Mouse (Mus musculus) thymus, postnatal 25 days (tissue): ENCODE measurements around the gene Trim17.

Source experiments
- DNase-seq: peaks from one replicate; pipeline ENCODE4 v3.0.0; 2022

The Trim17 gene

DNA sequence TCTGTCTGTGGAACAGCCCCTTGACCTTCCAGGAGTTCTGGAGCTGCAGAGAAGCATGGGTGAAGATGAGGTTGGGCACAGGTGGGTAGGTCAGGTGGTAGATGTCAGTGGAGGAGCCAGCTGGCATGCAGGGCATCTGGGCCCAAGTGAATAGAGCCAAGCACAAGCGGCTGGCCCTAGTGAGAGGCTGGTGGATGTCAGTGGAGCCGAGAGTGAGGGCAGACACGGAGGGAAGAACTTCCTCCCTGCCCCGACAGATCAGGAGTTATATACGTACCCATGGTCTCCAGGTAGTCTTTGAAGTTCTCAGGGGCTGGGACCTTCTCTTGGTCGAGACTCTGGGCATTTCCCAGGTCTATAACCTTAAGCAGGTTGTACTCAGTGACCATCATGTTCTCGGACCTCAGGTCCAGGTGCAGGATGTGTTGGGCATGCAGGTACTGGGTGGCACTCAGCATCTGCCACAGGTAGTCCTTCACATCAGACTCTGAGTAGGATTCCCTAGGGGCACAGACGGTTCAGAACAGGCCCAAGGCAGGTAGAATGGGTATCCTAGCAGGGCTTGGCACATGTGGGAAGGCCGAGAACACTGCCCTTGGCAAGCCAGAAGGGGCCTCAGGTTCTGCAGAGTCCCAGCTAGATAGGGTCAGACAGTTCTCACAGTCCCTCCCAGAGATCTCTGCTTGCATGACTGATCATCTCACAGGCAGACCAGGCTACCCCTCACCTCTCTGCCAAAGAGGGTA lies 40.7 kb downstream of the Trim17 start:
- no peak for DNase-seq

DNA sequence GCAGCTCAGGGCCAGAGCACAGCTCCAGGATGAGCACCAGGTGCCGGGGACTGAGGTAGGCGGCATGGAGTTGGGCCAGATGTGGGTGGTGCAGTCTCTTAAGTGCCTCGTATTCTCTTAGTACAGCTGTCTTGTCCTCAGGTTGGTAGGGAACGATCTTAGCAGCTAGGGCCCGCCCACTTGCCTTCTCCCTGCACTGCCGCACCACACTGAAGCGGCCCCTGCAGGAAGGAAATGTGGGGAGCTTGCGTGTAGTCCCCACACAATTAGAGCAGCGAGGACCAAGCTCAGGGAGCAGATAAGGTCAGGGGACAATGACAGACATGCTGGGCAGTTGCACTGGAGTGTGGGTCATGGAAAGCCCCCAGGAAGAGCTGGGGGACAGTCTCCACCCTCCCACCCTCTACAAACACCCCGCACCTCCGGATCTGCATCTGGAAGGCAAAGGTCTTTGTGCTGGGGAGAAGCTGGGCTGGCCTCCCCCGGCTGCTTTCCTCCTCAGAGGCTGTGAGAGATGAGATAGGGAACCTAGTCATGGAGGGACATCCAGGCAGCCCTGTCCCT lies 41.4 kb downstream of the Trim17 start:
- peak; percentile 81 for DNase-seq

DNA sequence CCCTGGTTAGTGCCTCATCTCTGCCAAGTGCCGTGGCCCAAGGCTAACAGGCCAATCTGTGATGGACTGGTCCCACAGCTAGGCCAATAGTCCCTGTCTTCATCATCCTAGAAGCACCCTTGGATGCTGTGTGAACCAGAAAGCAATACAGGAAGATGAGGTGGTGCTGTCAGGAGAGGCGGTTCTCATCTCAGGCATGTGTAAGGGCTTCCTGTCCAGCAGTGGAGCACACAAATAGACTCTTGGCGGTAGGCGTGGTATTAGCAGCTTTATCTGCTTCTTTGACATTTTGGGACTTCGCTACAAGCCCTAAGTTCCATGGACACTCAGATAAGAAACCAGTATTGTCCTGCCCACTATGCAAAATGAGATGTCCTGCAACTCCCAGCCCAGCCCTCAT lies 43.1 kb downstream of the Trim17 start:
- DNase-seq: no peak

DNA sequence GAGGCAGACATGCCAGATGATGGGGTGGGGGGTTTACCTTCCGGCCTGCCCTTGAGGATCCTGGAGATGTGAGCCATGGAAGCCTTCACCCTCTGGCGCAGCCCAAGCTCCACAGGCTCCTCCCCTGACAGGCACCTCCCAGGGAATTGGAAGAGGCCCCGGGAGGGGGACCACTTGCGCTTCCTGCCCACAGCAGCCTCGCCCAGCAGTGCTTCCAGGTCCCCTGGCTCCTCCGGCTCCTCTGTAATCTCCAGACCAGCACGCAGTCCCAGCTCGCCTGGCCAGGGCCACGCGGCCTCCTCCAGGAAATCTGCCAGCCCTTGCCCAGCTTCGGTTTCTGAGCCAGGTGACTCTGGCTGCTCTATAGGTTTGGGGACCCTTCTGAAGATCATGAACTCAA lies 44.7 kb downstream of the Trim17 start:
- no peak for DNase-seq

DNA sequence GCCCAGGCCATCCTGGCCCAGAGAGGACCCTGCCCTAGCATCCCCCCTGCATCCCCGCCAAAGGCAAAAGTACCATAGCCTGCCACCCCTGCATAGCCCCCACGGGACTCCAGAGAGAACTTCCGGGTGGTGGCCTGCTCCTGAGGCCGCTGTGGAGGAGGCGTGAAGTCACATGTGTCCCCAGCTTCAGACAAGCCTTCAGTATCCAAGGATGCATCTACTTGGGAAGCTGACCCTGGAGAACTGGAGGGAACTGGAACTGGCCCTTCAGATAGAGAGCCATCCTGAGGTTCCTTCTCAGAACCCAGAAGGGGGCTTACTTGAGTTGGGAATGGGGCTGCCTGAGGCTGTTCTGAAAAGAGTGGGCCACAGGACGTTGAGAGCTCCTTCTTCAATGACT lies 45.3 kb downstream of the Trim17 start:
- no peak for DNase-seq

DNA sequence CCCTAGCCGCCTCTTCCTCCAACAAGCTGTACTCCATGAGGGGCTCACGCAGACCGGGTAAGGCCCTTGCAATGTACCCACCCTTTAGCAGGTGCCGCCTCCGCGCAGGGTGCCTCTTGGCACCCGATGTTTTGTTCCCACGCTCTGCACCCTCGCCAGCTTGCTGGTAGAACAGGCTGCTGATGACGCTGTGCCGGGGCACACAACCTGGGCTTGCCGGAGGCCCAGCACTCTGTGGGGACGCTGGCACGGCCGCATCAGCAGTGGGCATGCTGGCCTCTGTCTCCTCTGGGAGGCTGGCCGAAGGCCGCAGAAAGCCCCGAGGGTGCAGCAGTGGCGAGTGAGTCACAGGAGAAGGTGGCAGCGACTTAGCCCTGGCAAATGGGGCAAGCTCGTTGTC lies 46.1 kb downstream of the Trim17 start:
- DNase-seq: no peak

DNA sequence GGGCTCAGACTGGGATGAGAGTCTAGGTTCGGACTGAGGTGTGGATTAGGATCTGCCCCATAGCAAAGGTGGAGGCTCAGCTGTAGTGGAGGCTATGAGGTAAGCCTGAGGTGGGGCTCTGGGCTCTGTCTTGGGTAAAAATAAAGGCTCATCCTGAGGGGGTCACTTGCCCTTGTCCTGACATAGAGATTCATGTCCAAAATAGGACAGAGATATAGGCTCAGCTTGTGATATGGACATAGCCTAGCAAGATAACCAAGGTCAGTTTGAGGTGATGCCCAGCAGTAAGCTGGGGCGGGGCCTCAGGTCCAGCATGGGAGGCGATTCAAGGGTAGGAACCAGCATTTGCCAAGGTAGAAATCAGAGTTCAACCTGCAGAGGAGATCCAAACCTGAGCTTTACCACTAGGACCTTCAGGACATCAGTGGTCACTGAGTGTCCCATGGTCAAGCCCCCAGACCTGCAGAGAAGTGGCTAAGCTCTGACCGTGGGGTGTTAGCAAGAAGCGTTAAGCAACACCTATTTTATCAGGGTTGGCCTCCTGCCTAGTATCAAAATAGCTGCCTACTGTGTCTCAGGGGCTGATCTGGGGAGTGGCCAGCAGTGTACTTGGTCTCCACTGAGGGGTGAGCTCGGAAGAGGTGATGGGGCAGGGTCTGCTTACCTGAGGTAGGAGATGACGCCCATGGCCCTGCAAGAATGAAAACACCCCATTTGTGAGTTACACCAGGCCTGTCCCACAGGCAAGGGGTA lies 48.0 kb downstream of the Trim17 start:
- DNase-seq: no peak

DNA sequence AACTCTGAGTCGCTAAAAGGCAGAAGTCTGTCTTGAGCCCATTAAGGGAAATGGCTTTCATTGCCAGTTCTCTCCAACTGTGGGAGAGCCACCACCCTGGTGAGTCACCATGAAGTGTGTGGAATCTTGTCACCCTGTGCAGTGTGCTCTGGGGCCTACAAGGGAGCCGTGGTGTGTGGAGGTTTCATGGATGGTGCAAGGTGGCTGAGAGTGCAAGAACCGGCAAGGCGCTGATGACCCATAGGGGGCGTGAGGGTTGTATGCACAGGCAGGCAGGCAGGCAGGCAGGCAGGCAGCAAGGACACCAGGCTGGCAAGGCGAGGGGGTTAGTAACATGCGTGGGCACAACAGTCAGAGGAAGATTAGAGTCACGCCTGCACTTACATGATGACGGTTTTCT lies 60.6 kb downstream of the Trim17 start:
- peak; percentile 47 for DNase-seq
